Mouse (Mus musculus) limb, embryonic 10.5 days (tissue): Measurements from ENCODE around the gene Zfp462. TPM values are rescaled to one million over a fixed set of nuclear protein-coding genes. Genes with fewer than 3 reads are reported as not detected.

Experiments
- DNase-seq: peaks from one replicate; pipeline ENCODE4 v3.0.0-alpha.2; 2017; ENCODE audit warnings: low spot score
- H3K27ac ChIP-seq: fragments of 300-500 bp; sonication (generic); 2 replicates; pipeline ENCODE4 v1.5.1; 2016; ENCODE audit warnings: mild to moderate bottlenecking
- H3K27me3 ChIP-seq: fragments of 300-500 bp; sonication (generic); 2 replicates; pipeline ENCODE4 v1.6.1; 2016; ENCODE audit warnings: low read depth, mild to moderate bottlenecking; ENCODE audit not compliant: poor library complexity, severe bottlenecking
- H3K36me3 ChIP-seq: fragments of 300-500 bp; sonication (generic); 2 replicates; pipeline ENCODE4 v1.6.1; 2016; ENCODE audit warnings: mild to moderate bottlenecking, moderate library complexity
- H3K4me1 ChIP-seq: fragments of 300-500 bp; sonication (generic); 2 replicates; pipeline ENCODE4 v1.6.1; 2016
- H3K4me3 ChIP-seq: fragments of 300-500 bp; sonication (generic); 2 replicates; pipeline ENCODE4 v1.5.1; 2016; ENCODE audit warnings: mild to moderate bottlenecking, moderate library complexity
- H3K9me3 ChIP-seq: fragments of 300-500 bp; sonication (generic); replicated peaks from 2 replicates; pipeline ENCODE4 v1.6.1; 2016; ENCODE audit warnings: mild to moderate bottlenecking
- WGBS: fragments of 180-500 bp; shearing (Covaris S2); methylation state at CpG from one replicate; pipeline ENCODE4 v1.1.7; 2016; 5-methylcytosine and 5-hydroxymethylcytosine counted together
- polyA plus RNA-seq: library from polyadenylated mRNA; unstranded; fragments of >200 nt; fragmentation: Nextera tagmentation; extraction: Ambion mirVana; gene quantifications from 2 replicates; pipeline ENCODE4 v1.2.1, GENCODE M21; 2016

The Zfp462 gene
- polyA plus RNA-seq, 1 experiment from 2014 or later: 10.3 TPM

GRCm38 (mm10) chr4:55008616-55009015 lies 63.8 kb downstream of the Zfp462 start:
- WGBS: 99% methylated on average over 14 of the region's 14 CpGs
- H3K9me3 ChIP-seq: no peaks in the 10 kb centered on the region
- no peak overlapping the region for H3K27ac ChIP-seq
- peaks cover 79% of the 10 kb centered on the region for H3K36me3 ChIP-seq
- DNase-seq: no peak
- H3K27me3 ChIP-seq: no peaks in the 10 kb centered on the region
- H3K4me1 ChIP-seq: peaks cover 28% of the 10 kb centered on the region
- H3K4me3 ChIP-seq: no peak overlapping the region

- DNase-seq: no peak
- Histone ChIP-seq H3K4me3 (no peak overlapping the region), H3K4me1 (0 out of 2 replicates have a peak, but pooled peaks cover 3% of the 10 kb centered on the region), H3K36me3 (peaks cover 97% of the 10 kb centered on the region), H3K27ac (no peak overlapping the region), H3K27me3 (no peaks in the 10 kb centered on the region), H3K9me3 (no peaks in the 10 kb centered on the region)
- WGBS: 94% methylated on average over 12 of the region's 12 CpGs
Observed at GRCm38 (mm10) chr4:55011391-55011790, 66.5 kb downstream of the Zfp462 start.

- DNase-seq: no peak
- Histone ChIP-seq H3K27ac (no peak overlapping the region), H3K4me1 (no peaks in the 10 kb centered on the region), H3K9me3 (no peaks in the 10 kb centered on the region), H3K4me3 (no peak overlapping the region), H3K27me3 (no peaks in the 10 kb centered on the region), H3K36me3 (peaks cover 100% of the 10 kb centered on the region)
- WGBS: 91% methylated on average over 16 of the region's 16 CpGs
Observed at GRCm38 (mm10) chr4:55013563-55014248, 68.9 kb downstream of the Zfp462 start.

- Histone ChIP-seq H3K27me3 (no peaks in the 10 kb centered on the region), H3K4me1 (no peaks in the 10 kb centered on the region), H3K9me3 (no peaks in the 10 kb centered on the region), H3K4me3 (no peak overlapping the region), H3K27ac (no peak overlapping the region), H3K36me3 (peaks cover 100% of the 10 kb centered on the region)
- 95% methylated on average over 13 of the region's 13 CpGs for WGBS
- DNase-seq: no peak
Observed at GRCm38 (mm10) chr4:55014731-55015463, 70.0 kb downstream of the Zfp462 start.

GRCm38 (mm10) chr4:55015517-55015916 lies 70.7 kb downstream of the Zfp462 start:
- Histone ChIP-seq H3K36me3 (peaks cover 100% of the 10 kb centered on the region), H3K27me3 (no peaks in the 10 kb centered on the region), H3K4me1 (no peaks in the 10 kb centered on the region), H3K9me3 (no peaks in the 10 kb centered on the region), H3K4me3 (no peak overlapping the region), H3K27ac (no peak overlapping the region)
- no peak for DNase-seq
- 95% methylated on average over 2 of the region's 2 CpGs for WGBS

- DNase-seq: peak; percentile 27
- Histone ChIP-seq H3K4me1 (peaks cover 3% of the 10 kb centered on the region), H3K27me3 (no peaks in the 10 kb centered on the region), H3K4me3 (no peak overlapping the region), H3K27ac (no peak overlapping the region), H3K36me3 (peaks cover 94% of the 10 kb centered on the region), H3K9me3 (no peaks in the 10 kb centered on the region)
- WGBS: 76% methylated on average over 10 of the region's 10 CpGs
Observed at GRCm38 (mm10) chr4:55026109-55026646, 81.3 kb downstream of the Zfp462 start.

- Histone ChIP-seq H3K27ac (no peak overlapping the region), H3K27me3 (no peaks in the 10 kb centered on the region), H3K36me3 (peaks cover 83% of the 10 kb centered on the region), H3K9me3 (no peaks in the 10 kb centered on the region), H3K4me1 (peaks cover 1% of the 10 kb centered on the region), H3K4me3 (no peak overlapping the region)
- DNase-seq: no peak
- 85% methylated on average over 5 of the region's 5 CpGs for WGBS
Observed at GRCm38 (mm10) chr4:55030401-55030800, 85.6 kb downstream of the Zfp462 start.

GRCm38 (mm10) chr4:55032317-55032930 lies 87.6 kb downstream of the Zfp462 start:
- H3K27ac ChIP-seq: no peak overlapping the region
- no peak overlapping the region for H3K4me3 ChIP-seq
- 77% methylated on average over 8 of the region's 8 CpGs for WGBS
- H3K27me3 ChIP-seq: no peaks in the 10 kb centered on the region
- no peak for DNase-seq
- H3K9me3 ChIP-seq: no peaks in the 10 kb centered on the region
- H3K36me3 ChIP-seq: peaks cover 82% of the 10 kb centered on the region
- peaks cover 4% of the 10 kb centered on the region for H3K4me1 ChIP-seq

GRCm38 (mm10) chr4:55033452-55033851 lies 88.6 kb downstream of the Zfp462 start:
- Histone ChIP-seq H3K27me3 (no peaks in the 10 kb centered on the region), H3K27ac (no peak overlapping the region), H3K4me3 (no peak overlapping the region), H3K9me3 (no peaks in the 10 kb centered on the region), H3K4me1 (peaks cover 14% of the 10 kb centered on the region), H3K36me3 (peaks cover 76% of the 10 kb centered on the region)
- no peak for DNase-seq
- WGBS: 93% methylated on average over 6 of the region's 6 CpGs

- H3K9me3 ChIP-seq: no peaks in the 10 kb centered on the region
- H3K27ac ChIP-seq: 0 out of 2 replicates have a peak overlapping the region, but pooled peaks have one; percentile 4
- peaks cover 89% of the 10 kb centered on the region for H3K36me3 ChIP-seq
- H3K4me3 ChIP-seq: no peak overlapping the region
- peaks cover 18% of the 10 kb centered on the region for H3K4me1 ChIP-seq
- no peaks in the 10 kb centered on the region for H3K27me3 ChIP-seq
- 20% methylated on average over 6 of the region's 6 CpGs for WGBS
- DNase-seq: peak; percentile 51
Observed at GRCm38 (mm10) chr4:55038139-55038538, 93.3 kb downstream of the Zfp462 start.

- H3K27me3 ChIP-seq: no peaks in the 10 kb centered on the region
- H3K4me3 ChIP-seq: no peak overlapping the region
- H3K36me3 ChIP-seq: peaks cover 91% of the 10 kb centered on the region
- no peak for DNase-seq
- H3K27ac ChIP-seq: no peak overlapping the region
- no peaks in the 10 kb centered on the region for H3K9me3 ChIP-seq
- 90% methylated on average over 8 of the region's 8 CpGs for WGBS
- peaks cover 18% of the 10 kb centered on the region for H3K4me1 ChIP-seq
Observed at GRCm38 (mm10) chr4:55040258-55040964, 95.6 kb downstream of the Zfp462 start.

- Histone ChIP-seq H3K36me3 (peaks cover 93% of the 10 kb centered on the region), H3K27ac (no peak overlapping the region)
- WGBS: 94% methylated on average over 6 of the region's 6 CpGs
Observed at GRCm38 (mm10) chr4:55041106-55041730, 96.4 kb downstream of the Zfp462 start.

More at GRCm38 (mm10) chr4:55041106-55041730, 96.4 kb downstream of the Zfp462 start:
- DNase-seq: no peak
- Histone ChIP-seq H3K4me3 (no peak overlapping the region), H3K9me3 (no peaks in the 10 kb centered on the region), H3K4me1 (peaks cover 18% of the 10 kb centered on the region), H3K27me3 (no peaks in the 10 kb centered on the region)
